Mouse (Mus musculus): ENCODE results near the gene Btbd9. TPM values are rescaled to one million over a fixed set of nuclear protein-coding genes. Genes with fewer than 3 reads are reported as not detected.

The Btbd9 gene
- total RNA-seq, 1 experiment = 28.2 TPM

GRCm38 (mm10) chr17:30481341-30481740 is 94.9 kb downstream of the Btbd9 start:
- H3K4me1 ChIP-seq (ENCODE audit: control insufficient read depth in 2 of 2, insufficient read depth in 2 of 2, low read length in 2 of 2, poor library complexity in 1 of 2) = peaks cover 0 to 5% of the 10 kb centered on the region in 2 experiments; a peak in 1 of 4 replicates
- no peak overlapping the region for H3K4me3 ChIP-seq (ENCODE audit: insufficient read depth in 1 of 2, low read depth in 1 of 2, low read length in 2 of 2, poor library complexity in 1 of 2, severe bottlenecking in 1 of 2)
- TF ChIP-seq CHD2 (IDR thresholded peaks at IDR 0.05; ENCODE audit: low read depth, low read length) (no peak), ZNF384 (IDR thresholded peaks at IDR 0.05; ENCODE audit: low read depth, low read length) (no peak), HCFC1 (IDR thresholded peaks at IDR 0.05; ENCODE audit: borderline replicate concordance, insufficient read depth, low read length) (no peak), MAFK (IDR thresholded peaks at IDR 0.05; ENCODE audit: insufficient read depth, low read depth, low read length) (no peak), ZC3H11A (IDR thresholded peaks at IDR 0.05; ENCODE audit: borderline replicate concordance, low read depth, low read length) (no peak)
- DNase-seq (ENCODE audit: low read depth, low spot score) = no peak
- H3K36me3 ChIP-seq (ENCODE audit: control insufficient read depth, insufficient read depth, low read length, poor library complexity, severe bottlenecking) = peaks cover 3% of the 10 kb centered on the region; the same call in 1 of the 2 replicates
- no peaks in the 10 kb centered on the region for H3K9me3 ChIP-seq (ENCODE audit: control insufficient read depth, insufficient read depth, low read depth, low read length)
- no peak overlapping the region for H3K9ac ChIP-seq (ENCODE audit: insufficient read depth, low read depth, low read length, poor library complexity, severe bottlenecking)
- no peak overlapping the region for H3K27ac ChIP-seq (ENCODE audit: insufficient read depth, low read depth, low read length, poor library complexity, severe bottlenecking)
- in situ Hi-C loops (cut with MboI; ENCODE audit: low sequenced_read_pairs in 2 of 2, unreplicated experiment in 2 of 2) = no loop called here

- Histone ChIP-seq H3K4me3 (ENCODE audit: insufficient read depth in 1 of 2, low read depth in 1 of 2, low read length in 2 of 2, poor library complexity in 1 of 2, severe bottlenecking in 1 of 2) (no peak overlapping the region), H3K9ac (ENCODE audit: insufficient read depth, low read depth, low read length, poor library complexity, severe bottlenecking) (no peak overlapping the region), H3K9me3 (ENCODE audit: control insufficient read depth, insufficient read depth, low read depth, low read length) (no peaks in the 10 kb centered on the region), H3K27ac (ENCODE audit: insufficient read depth, low read depth, low read length, poor library complexity, severe bottlenecking) (no peak overlapping the region), H3K4me1 (ENCODE audit: control insufficient read depth in 2 of 2, insufficient read depth in 2 of 2, low read length in 2 of 2, poor library complexity in 1 of 2) (peaks cover 0 to 5% of the 10 kb centered on the region in 2 experiments; a peak in 1 of 4 replicates), H3K36me3 (ENCODE audit: control insufficient read depth, insufficient read depth, low read length, poor library complexity, severe bottlenecking) (peaks cover 2% of the 10 kb centered on the region; the same call in 1 of the 2 replicates)
- DNase-seq (ENCODE audit: low read depth, low spot score) = no peak
- no peak for TF ChIP-seq ZNF384 (IDR thresholded peaks at IDR 0.05; ENCODE audit: low read depth, low read length)
- TF ChIP-seq HCFC1 (IDR thresholded peaks at IDR 0.05; ENCODE audit: borderline replicate concordance, insufficient read depth, low read length) = no peak
- no peak for TF ChIP-seq CHD2 (IDR thresholded peaks at IDR 0.05; ENCODE audit: low read depth, low read length)
- TF ChIP-seq ZC3H11A (IDR thresholded peaks at IDR 0.05; ENCODE audit: borderline replicate concordance, low read depth, low read length) = no peak
- TF ChIP-seq MAFK (IDR thresholded peaks at IDR 0.05; ENCODE audit: insufficient read depth, low read depth, low read length) = no peak
- in situ Hi-C loops (cut with MboI; ENCODE audit: low sequenced_read_pairs in 2 of 2, unreplicated experiment in 2 of 2) = no loop called here
These were observed 95.9 kb downstream of the Btbd9 start for GRCm38 (mm10) chr17:30480381-30480780.

GRCm38 (mm10) chr17:30478181-30478580 is 98.1 kb downstream of the Btbd9 start:
- no peak overlapping the region for H3K27ac ChIP-seq (ENCODE audit: insufficient read depth, low read depth, low read length, poor library complexity, severe bottlenecking)
- no peak for DNase-seq (ENCODE audit: low read depth, low spot score)

GRCm38 (mm10) chr17:30474561-30474960 is 101.7 kb downstream of the Btbd9 start:
- Histone ChIP-seq H3K27ac (ENCODE audit: insufficient read depth, low read depth, low read length, poor library complexity, severe bottlenecking) (no peak overlapping the region), H3K36me3 (ENCODE audit: control insufficient read depth, insufficient read depth, low read length, poor library complexity, severe bottlenecking) (no peaks in the 10 kb centered on the region), H3K4me1 (ENCODE audit: control insufficient read depth in 2 of 2, insufficient read depth in 2 of 2, low read length in 2 of 2, poor library complexity in 1 of 2) (no peaks in the 10 kb centered on the region), H3K4me3 (ENCODE audit: insufficient read depth in 1 of 2, low read depth in 1 of 2, low read length in 2 of 2, poor library complexity in 1 of 2, severe bottlenecking in 1 of 2) (no peak overlapping the region), H3K9ac (ENCODE audit: insufficient read depth, low read depth, low read length, poor library complexity, severe bottlenecking) (no peak overlapping the region), H3K9me3 (ENCODE audit: control insufficient read depth, insufficient read depth, low read depth, low read length) (no peaks in the 10 kb centered on the region)
- no peak for TF ChIP-seq MAFK (IDR thresholded peaks at IDR 0.05; ENCODE audit: insufficient read depth, low read depth, low read length)
- no peak for TF ChIP-seq ZNF384 (IDR thresholded peaks at IDR 0.05; ENCODE audit: low read depth, low read length)
- TF ChIP-seq CHD2 (IDR thresholded peaks at IDR 0.05; ENCODE audit: low read depth, low read length) = no peak
- no peak for TF ChIP-seq ZC3H11A (IDR thresholded peaks at IDR 0.05; ENCODE audit: borderline replicate concordance, low read depth, low read length)
- TF ChIP-seq HCFC1 (IDR thresholded peaks at IDR 0.05; ENCODE audit: borderline replicate concordance, insufficient read depth, low read length) = no peak
- no peak for DNase-seq (ENCODE audit: low read depth, low spot score)
- in situ Hi-C loops (cut with MboI; ENCODE audit: low sequenced_read_pairs in 2 of 2, unreplicated experiment in 2 of 2) = no loop called here

More at GRCm38 (mm10) chr17:30478181-30478580, 98.1 kb downstream of the Btbd9 start:
- no peak overlapping the region for H3K4me3 ChIP-seq (ENCODE audit: insufficient read depth in 1 of 2, low read depth in 1 of 2, low read length in 2 of 2, poor library complexity in 1 of 2, severe bottlenecking in 1 of 2)
- no peak for TF ChIP-seq CHD2 (IDR thresholded peaks at IDR 0.05; ENCODE audit: low read depth, low read length)
- TF ChIP-seq MAFK (IDR thresholded peaks at IDR 0.05; ENCODE audit: insufficient read depth, low read depth, low read length) = no peak
- no peak for TF ChIP-seq HCFC1 (IDR thresholded peaks at IDR 0.05; ENCODE audit: borderline replicate concordance, insufficient read depth, low read length)
- TF ChIP-seq ZC3H11A (IDR thresholded peaks at IDR 0.05; ENCODE audit: borderline replicate concordance, low read depth, low read length) = no peak
- TF ChIP-seq ZNF384 (IDR thresholded peaks at IDR 0.05; ENCODE audit: low read depth, low read length) = no peak
- in situ Hi-C loops (cut with MboI; ENCODE audit: low sequenced_read_pairs in 2 of 2, unreplicated experiment in 2 of 2) = no loop called here
- no peak overlapping the region for H3K9ac ChIP-seq (ENCODE audit: insufficient read depth, low read depth, low read length, poor library complexity, severe bottlenecking)
- H3K36me3 ChIP-seq (ENCODE audit: control insufficient read depth, insufficient read depth, low read length, poor library complexity, severe bottlenecking) = peaks cover 2% of the 10 kb centered on the region; the same call in 1 of the 2 replicates
- H3K9me3 ChIP-seq (ENCODE audit: control insufficient read depth, insufficient read depth, low read depth, low read length) = no peaks in the 10 kb centered on the region
- H3K4me1 ChIP-seq (ENCODE audit: control insufficient read depth in 2 of 2, insufficient read depth in 2 of 2, low read length in 2 of 2, poor library complexity in 1 of 2) = no peaks in the 10 kb centered on the region
